Mouse (Mus musculus): ENCODE measurements around the gene BC028528. TPM values are rescaled to one million over a fixed set of nuclear protein-coding genes. Genes with fewer than 3 reads are reported as not detected.

Gene BC028528
- polyA plus RNA-seq, 1 experiment: 14.8 TPM

Other genes with a start within 250 kb of the BC028528 start
- 27.3 and 42.5 TPM in 2 replicates for gene Mcl1, start 233.2 kb downstream of the BC028528 start, polyA plus RNA-seq (2012; rRNA removed)
- gene Adamtsl4, start 204.1 kb downstream of the BC028528 start, polyA plus RNA-seq (2012; rRNA removed): 12.5 and 15.3 TPM in 2 replicates
- gene Ecm1, start 152.4 kb downstream of the BC028528 start, polyA plus RNA-seq (2012; rRNA removed): 504 and 611 TPM in 2 replicates
- 25.2 and 31.4 TPM in 2 replicates for gene Tars2, start 131.8 kb downstream of the BC028528 start, polyA plus RNA-seq (2012; rRNA removed)
- 11.1 and 16.2 TPM in 2 replicates for gene Rprd2, start 73.1 kb downstream of the BC028528 start, polyA plus RNA-seq (2012; rRNA removed)
- gene Prpf3, start 36.1 kb downstream of the BC028528 start, polyA plus RNA-seq (2012; rRNA removed): 9.9 and 11.6 TPM in 2 replicates
- gene Mrps21, start 20.5 kb downstream of the BC028528 start, polyA plus RNA-seq (2012; rRNA removed): 87.1 and 129 TPM in 2 replicates
- gene Ciart, start 9.8 kb downstream of the BC028528 start, polyA plus RNA-seq (2012; rRNA removed): 8.7 and 9.0 TPM in 2 replicates
- 125 and 127 TPM in 2 replicates for gene Aph1a, start 2.0 kb upstream of the BC028528 start, polyA plus RNA-seq (2012; rRNA removed)
- gene Car14, start 12.7 kb upstream of the BC028528 start, polyA plus RNA-seq (2012; rRNA removed): 12.9 and 14.1 TPM in 2 replicates
- gene Anp32e, start 37.2 kb upstream of the BC028528 start, polyA plus RNA-seq (2012; rRNA removed): 13.1 and 28.1 TPM in 2 replicates
- gene Plekho1, start 104.0 kb upstream of the BC028528 start, polyA plus RNA-seq (2012; rRNA removed): 36.6 and 46.3 TPM in 2 replicates
- 11.7 and 12.2 TPM in 2 replicates for gene Vps45, start 166.5 kb upstream of the BC028528 start, polyA plus RNA-seq (2012; rRNA removed)
- gene Otud7b, start 212.5 kb upstream of the BC028528 start, polyA plus RNA-seq (2012; rRNA removed): 9.8 and 14.9 TPM in 2 replicates

All from gonadal fat pad, adult 2 months (tissue).